Mouse (Mus musculus): ENCODE data around the gene Mpeg1. TPM values are rescaled to one million over a fixed set of nuclear protein-coding genes. Genes with fewer than 3 reads are reported as not detected.

Mpeg1 gene
- polyA plus RNA-seq (2012; rRNA removed; ENCODE audit: low replicate concordance): 1.3 and 1.4 TPM in 2 replicates

GRCm38 (mm10) chr19:12460282-12461249 lies at the start of gene Mpeg1:
Gene Mpeg1 (plus strand): TSS chr19:12460779.

DNA sequence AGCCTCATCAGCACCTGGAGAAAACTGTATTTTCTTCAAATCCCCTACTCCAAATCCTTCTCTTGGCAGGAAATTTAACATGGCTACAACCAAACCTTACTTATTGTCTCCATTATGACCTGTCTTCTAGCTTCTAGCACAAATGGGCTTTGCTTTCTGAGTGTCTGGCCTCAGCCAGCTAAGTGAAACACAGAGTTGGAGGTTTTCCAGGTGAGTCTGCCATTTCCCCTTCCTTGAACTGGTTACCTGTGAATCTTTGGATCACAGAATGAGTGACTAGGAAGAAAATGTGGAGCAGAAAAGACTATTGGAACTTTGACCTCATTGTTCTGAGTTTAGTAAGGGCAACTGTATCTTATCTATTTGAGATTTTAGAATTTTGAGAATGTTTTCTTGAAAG lies 43.2 kb upstream of the Mpeg1 start, which contains the start of gene Olfr1441:
TSS of gene Olfr1441 (plus strand) at position 73 of the 400 bp plus-strand sequence.

GRCm38 (mm10) chr19:12427605-12428004 lies 33.0 kb upstream of the Mpeg1 start, which contains the start of gene Pfpl:
Gene Pfpl (plus strand): TSS chr19:12427905.

DNA sequence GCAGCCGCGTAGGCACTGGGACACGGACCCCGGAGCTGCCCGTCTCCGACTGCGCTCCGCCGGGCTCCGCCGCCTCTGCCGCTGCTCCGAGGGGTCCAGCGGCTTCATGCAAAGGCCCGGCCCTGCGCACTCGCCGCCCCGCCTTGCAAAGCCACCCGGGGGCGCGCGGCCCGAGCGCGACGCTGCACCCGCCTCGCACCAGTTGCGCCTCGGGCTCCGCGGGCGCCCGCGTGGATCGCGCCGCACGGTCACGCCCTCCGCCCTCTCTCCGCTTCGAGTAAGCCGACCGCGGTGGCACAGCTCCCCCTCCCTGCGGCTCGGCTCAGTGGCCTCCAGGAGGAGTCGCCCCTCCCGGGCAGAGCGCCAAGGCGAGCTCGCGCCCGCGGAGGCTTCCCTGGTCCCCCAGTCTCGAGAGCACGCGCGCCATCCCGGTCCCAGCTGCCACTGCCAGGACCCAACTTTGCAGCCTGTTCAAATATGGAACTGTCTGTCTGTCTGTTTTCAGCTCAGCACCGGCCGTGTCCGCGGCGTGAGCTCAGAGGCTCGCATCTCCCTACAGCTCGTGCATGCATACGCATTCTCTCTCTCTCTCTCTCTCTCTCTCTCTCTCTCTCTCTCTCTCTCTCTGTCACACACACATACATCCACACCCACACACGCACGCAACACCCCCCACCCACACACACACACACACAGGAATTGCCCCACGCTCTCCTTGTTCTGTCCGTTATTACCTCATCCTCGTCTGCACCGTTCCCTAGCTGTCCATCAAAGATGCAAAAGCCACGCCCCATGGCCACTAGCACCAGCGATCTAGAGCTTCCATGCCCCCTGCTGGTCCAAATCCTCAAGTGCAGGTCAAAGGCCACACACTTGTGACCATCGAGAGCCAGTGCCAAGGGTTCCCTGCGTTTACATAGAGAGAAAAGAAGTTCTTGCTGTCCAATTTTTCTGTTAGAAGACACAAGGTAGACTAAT lies 41.1 kb downstream of the Mpeg1 start, which contains the start of gene Dtx4:
TSS of gene Dtx4 (minus strand) at position 85 of the 978 bp plus-strand sequence.

Other genes with a start within 250 kb of the Mpeg1 start
- gene Olfr1432, start 228.2 kb upstream of the Mpeg1 start, polyA plus RNA-seq (2012; rRNA removed; ENCODE audit: low replicate concordance): not detected in 2 replicates
- gene Olfr262, start 219.1 kb upstream of the Mpeg1 start, polyA plus RNA-seq (2012; rRNA removed; ENCODE audit: low replicate concordance): not detected in 2 replicates
- gene Olfr235, start 199.7 kb upstream of the Mpeg1 start, polyA plus RNA-seq (2012; rRNA removed; ENCODE audit: low replicate concordance): not detected in 2 replicates
- not detected in 2 replicates for gene Olfr1434, start 180.9 kb upstream of the Mpeg1 start, polyA plus RNA-seq (2012; rRNA removed; ENCODE audit: low replicate concordance)
- not detected in 2 replicates for gene Olfr1436, start 161.6 kb upstream of the Mpeg1 start, polyA plus RNA-seq (2012; rRNA removed; ENCODE audit: low replicate concordance)
- not detected in 2 replicates for gene Olfr1437, start 135.7 kb upstream of the Mpeg1 start, polyA plus RNA-seq (2012; rRNA removed; ENCODE audit: low replicate concordance)
- gene Olfr1438-ps1, start 124.9 kb upstream of the Mpeg1 start, polyA plus RNA-seq (2012; rRNA removed; ENCODE audit: low replicate concordance): not detected in 2 replicates
- not detected in 2 replicates for gene Olfr1440, start 73.5 kb upstream of the Mpeg1 start, polyA plus RNA-seq (2012; rRNA removed; ENCODE audit: low replicate concordance)
- not detected in 2 replicates for gene Olfr1441, start 43.3 kb upstream of the Mpeg1 start, polyA plus RNA-seq (2012; rRNA removed; ENCODE audit: low replicate concordance)
- not detected in 2 replicates for gene Pfpl, start 32.9 kb upstream of the Mpeg1 start, polyA plus RNA-seq (2012; rRNA removed; ENCODE audit: low replicate concordance)
- gene Dtx4, start 40.7 kb downstream of the Mpeg1 start, polyA plus RNA-seq (2012; rRNA removed; ENCODE audit: low replicate concordance): 7.4 and 9.3 TPM in 2 replicates
- 0.14 and 0.39 TPM in 2 replicates for gene Fam111a, start 85.0 kb downstream of the Mpeg1 start, polyA plus RNA-seq (2012; rRNA removed; ENCODE audit: low replicate concordance)
- 0.05 TPM in 1 of 2 replicates, not detected in the other for gene Gm4952, start 139.2 kb downstream of the Mpeg1 start, polyA plus RNA-seq (2012; rRNA removed; ENCODE audit: low replicate concordance)
- not detected in 2 replicates for gene Glyat, start 172.5 kb downstream of the Mpeg1 start, polyA plus RNA-seq (2012; rRNA removed; ENCODE audit: low replicate concordance)
- gene Olfr1442, start 209.7 kb downstream of the Mpeg1 start, polyA plus RNA-seq (2012; rRNA removed; ENCODE audit: low replicate concordance): not detected in 2 replicates
- gene Olfr1443, start 217.3 kb downstream of the Mpeg1 start, polyA plus RNA-seq (2012; rRNA removed; ENCODE audit: low replicate concordance): not detected in 2 replicates
- not detected in 2 replicates for gene Keg1, start 235.0 kb downstream of the Mpeg1 start, polyA plus RNA-seq (2012; rRNA removed; ENCODE audit: low replicate concordance)